ENCODE assay signal across 9 mouse cellular contexts in the genomic region with DNA sequence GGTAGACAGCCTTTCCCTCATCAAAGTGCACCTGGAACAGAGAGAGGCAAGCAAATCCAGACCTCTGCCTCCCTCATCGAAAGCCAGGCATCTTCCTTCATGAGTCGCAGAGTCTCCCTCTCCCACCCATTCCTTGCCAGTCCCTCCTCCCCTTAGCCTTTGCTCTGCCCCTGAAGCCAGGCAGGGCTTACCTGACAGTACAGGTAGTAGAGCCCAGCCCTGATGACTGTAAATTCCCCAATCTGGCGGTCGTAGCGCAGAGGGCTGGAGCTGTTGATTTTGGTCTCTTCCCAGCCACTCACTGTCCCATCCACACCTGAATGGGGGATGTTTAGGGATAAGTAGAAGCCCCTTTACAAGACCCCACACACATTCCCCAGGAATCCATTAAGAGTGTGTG. TPM values are rescaled to one million over a fixed set of nuclear protein-coding genes. Genes with fewer than 3 reads are reported as not detected.
DNase-seq lines count a peak whose midpoint lies in the region; ATAC-seq and TF ChIP-seq lines count a peak whose summit lies in the region.
"Had no signal": no experiment of that assay in that cellular context is flagged by ENCODE, and none has a peak within 500 bp of the region (broad histone marks: within the 10 kb centered on the region; RNA-seq: fewer than 3 reads in every experiment).

No protein-coding gene starts in this region.

- no peak for ATAC-seq in heart, embryonic 13.5 days (ENCODE audit: extremely low read depth, insufficient number of reproducible peaks, low FRiP score, low TSS enrichment)
- no peak for ATAC-seq in heart, embryonic 11.5 days (replicated peaks; ENCODE audit: insufficient number of reproducible peaks, low FRiP score, low TSS enrichment)
- ATAC-seq in lung, embryonic 14.5 days (ENCODE audit: insufficient read depth): no peak
- ATAC-seq in embryonic facial prominence, embryonic 15.5 days (ENCODE audit: insufficient number of reproducible peaks, low FRiP score, low TSS enrichment, low read depth): no peak
- ATAC-seq in liver, embryonic 13.5 days (ENCODE audit: low read depth): no peak

- intact Hi-C loops in left cerebral cortex, postnatal 4 days (cut with DNase I): no loop called here

- 56% methylated on average over 5 of the region's 5 CpGs for WGBS in heart, embryonic 13.5 days
- WGBS in heart, embryonic 11.5 days (ENCODE audit: insufficient replicate concordance): 44% methylated on average over 5 of the region's 5 CpGs
- WGBS in lung, embryonic 14.5 days: 48% methylated on average over 5 of the region's 5 CpGs
- 49% methylated on average over 5 of the region's 5 CpGs for WGBS in embryonic facial prominence, embryonic 15.5 days
- 66% methylated on average over 5 of the region's 5 CpGs for WGBS in liver, embryonic 13.5 days (ENCODE audit: insufficient replicate concordance)

- peaks cover 37% of the 10 kb centered on the region for H3K4me1 ChIP-seq in heart, embryonic 13.5 days
- H3K4me1 ChIP-seq in heart, embryonic 11.5 days (ENCODE audit: control insufficient read depth, insufficient read depth, low read length): 0 out of 2 replicates have a peak, but pooled peaks cover 5% of the 10 kb centered on the region
- peaks cover 12% of the 10 kb centered on the region for H3K4me1 ChIP-seq in lung, embryonic 14.5 days (ENCODE audit: insufficient read depth)
- H3K4me1 ChIP-seq in embryonic facial prominence, embryonic 15.5 days: peaks cover 47% of the 10 kb centered on the region
- H3K4me1 ChIP-seq in liver, embryonic 13.5 days (replicated peaks): peaks cover 36% of the 10 kb centered on the region

- DNase-seq in lung, embryonic 14.5 days: no peak
- no peak for DNase-seq in lung, adult 18-20 months
- DNase-seq in liver, embryonic 13.5 days: no peak
- no peak for DNase-seq in left cerebral cortex, postnatal 4 days
- DNase-seq in urinary bladder, postnatal 4 days (ENCODE audit: low spot score in 2 of 2): no peak
- DNase-seq: right cerebral cortex, postnatal 14 days had no signal

- H3K27me3 ChIP-seq in heart, embryonic 13.5 days (replicated peaks): no peaks in the 10 kb centered on the region
- H3K27me3 ChIP-seq in heart, embryonic 11.5 days (ENCODE audit: control insufficient read depth, insufficient read depth, low read length): no peaks in the 10 kb centered on the region; the same call in 1 of the 2 replicates
- no peaks in the 10 kb centered on the region for H3K27me3 ChIP-seq in lung, embryonic 14.5 days (ENCODE audit: insufficient read depth, low read length)
- H3K27me3 ChIP-seq in embryonic facial prominence, embryonic 15.5 days: no peaks in the 10 kb centered on the region
- H3K27me3 ChIP-seq in liver, embryonic 13.5 days: no peaks in the 10 kb centered on the region

- no peak for TF ChIP-seq CTCF in lung, embryonic 14.5 days (IDR thresholded peaks at IDR 0.05; ENCODE audit: low read depth)

- H3K4me2 ChIP-seq in heart, embryonic 13.5 days: no peak overlapping the region
- H3K4me2 ChIP-seq in heart, embryonic 11.5 days: no peak overlapping the region
- H3K4me2 ChIP-seq in lung, embryonic 14.5 days: peak overlapping the region; percentile 36; the same call in 1 of the 2 replicates
- H3K4me2 ChIP-seq in embryonic facial prominence, embryonic 15.5 days (replicated peaks): no peak overlapping the region
- H3K4me2 ChIP-seq in liver, embryonic 13.5 days: no peak overlapping the region

- peak overlapping the region; percentile 89; the same call in 1 of the 2 replicates for H3K27ac ChIP-seq in heart, embryonic 13.5 days (replicated peaks)
- no peak overlapping the region for H3K27ac ChIP-seq in heart, embryonic 11.5 days (ENCODE audit: low read depth, low read length)
- H3K27ac ChIP-seq in lung, embryonic 14.5 days (ENCODE audit: low read depth): peak overlapping the region; percentile 77; the same call in 1 of the 2 replicates
- peak overlapping the region; percentile 51; the same call in 1 of the 2 replicates for H3K27ac ChIP-seq in embryonic facial prominence, embryonic 15.5 days (replicated peaks)
- peak overlapping the region; percentile 21; the same call in 1 of the 2 replicates for H3K27ac ChIP-seq in liver, embryonic 13.5 days

- no peaks in the 10 kb centered on the region for H3K9me3 ChIP-seq in heart, embryonic 13.5 days
- H3K9me3 ChIP-seq in heart, embryonic 11.5 days (replicated peaks; ENCODE audit: control insufficient read depth, low read length): no peaks in the 10 kb centered on the region
- H3K9me3 ChIP-seq in lung, embryonic 14.5 days (ENCODE audit: low read depth, low read length): no peaks in the 10 kb centered on the region
- no peaks in the 10 kb centered on the region for H3K9me3 ChIP-seq in embryonic facial prominence, embryonic 15.5 days (replicated peaks)
- H3K9me3 ChIP-seq in liver, embryonic 13.5 days (replicated peaks): no peaks in the 10 kb centered on the region

- H3K36me3 ChIP-seq in heart, embryonic 13.5 days: no peaks in the 10 kb centered on the region
- H3K36me3 ChIP-seq in heart, embryonic 11.5 days (ENCODE audit: control insufficient read depth, insufficient read depth, low read length): no peaks in the 10 kb centered on the region
- no peaks in the 10 kb centered on the region for H3K36me3 ChIP-seq in lung, embryonic 14.5 days (ENCODE audit: insufficient read depth)
- H3K36me3 ChIP-seq in embryonic facial prominence, embryonic 15.5 days: no peaks in the 10 kb centered on the region
- H3K36me3 ChIP-seq in liver, embryonic 13.5 days: no peaks in the 10 kb centered on the region

- peak overlapping the region; percentile 69; the same call in 1 of the 2 replicates for H3K9ac ChIP-seq in heart, embryonic 13.5 days
- no peak overlapping the region for H3K9ac ChIP-seq in heart, embryonic 11.5 days (ENCODE audit: low read depth, low read length)
- H3K9ac ChIP-seq in lung, embryonic 14.5 days: peak overlapping the region; percentile 39; the same call in 1 of the 2 replicates
- no peak overlapping the region for H3K9ac ChIP-seq in embryonic facial prominence, embryonic 15.5 days
- no peak overlapping the region for H3K9ac ChIP-seq in liver, embryonic 13.5 days

- no peak overlapping the region for H3K4me3 ChIP-seq in heart, embryonic 13.5 days
- no peak overlapping the region for H3K4me3 ChIP-seq in heart, embryonic 11.5 days (ENCODE audit: low read depth, low read length)
- H3K4me3 ChIP-seq in lung, embryonic 14.5 days (ENCODE audit: low read depth, low read length): no peak overlapping the region
- no peak overlapping the region for H3K4me3 ChIP-seq in embryonic facial prominence, embryonic 15.5 days (replicated peaks)
- H3K4me3 ChIP-seq in liver, embryonic 13.5 days (replicated peaks): no peak overlapping the region

RNA-seq across cellular contexts. Expression of a gene that starts 1.5 kb away (rescaled TPM):
- polyA plus RNA-seq in heart, embryonic 13.5 days (2015; fragmentation: Nextera tagmentation; extraction: Ambion mirVana): 0.23 and 0.38 TPM in 2 replicates
- polyA plus RNA-seq in heart, embryonic 11.5 days (2014; fragmentation: Nextera tagmentation; extraction: Ambion mirVana): 0.24 TPM in 1 of 2 replicates, not detected in the other
- 0.64 and 0.93 TPM in 2 replicates for polyA plus RNA-seq in lung, embryonic 14.5 days (2014; fragmentation: Nextera tagmentation; extraction: Ambion mirVana)
- polyA plus RNA-seq in embryonic facial prominence, embryonic 15.5 days (2015; fragmentation: Nextera tagmentation; extraction: Ambion mirVana): 1.0 and 1.1 TPM in 2 replicates
- 0.10 TPM in 1 of 2 replicates, not detected in the other for polyA plus RNA-seq in liver, embryonic 13.5 days (2015; fragmentation: Nextera tagmentation; extraction: Ambion mirVana)
- total RNA-seq in left cerebral cortex, postnatal 4 days (2021): 1 to 10 TPM in 1 of 2 experiments, under 1 TPM in 1; 0.93 to 1.3 TPM

RNA-seq across cellular contexts. Expression of a gene that starts 5.2 kb away (rescaled TPM):
- 59.2 and 63.5 TPM in 2 replicates for polyA plus RNA-seq in heart, embryonic 13.5 days (2015; fragmentation: Nextera tagmentation; extraction: Ambion mirVana)
- 70.2 and 81.4 TPM in 2 replicates for polyA plus RNA-seq in heart, embryonic 11.5 days (2014; fragmentation: Nextera tagmentation; extraction: Ambion mirVana)
- 78.7 and 95.0 TPM in 2 replicates for polyA plus RNA-seq in lung, embryonic 14.5 days (2014; fragmentation: Nextera tagmentation; extraction: Ambion mirVana)
- polyA plus RNA-seq in embryonic facial prominence, embryonic 15.5 days (2015; fragmentation: Nextera tagmentation; extraction: Ambion mirVana): 83.7 and 90.5 TPM in 2 replicates
- polyA plus RNA-seq in liver, embryonic 13.5 days (2015; fragmentation: Nextera tagmentation; extraction: Ambion mirVana): 37.3 and 38.6 TPM in 2 replicates
- 100 to 1,000 TPM; 117 to 129 TPM for total RNA-seq in left cerebral cortex, postnatal 4 days (2021)

RNA-seq across cellular contexts. Expression of a gene that starts 8.6 kb away (rescaled TPM):
- 4.7 and 5.7 TPM in 2 replicates for polyA plus RNA-seq in heart, embryonic 13.5 days (2015; fragmentation: Nextera tagmentation; extraction: Ambion mirVana)
- 4.4 TPM in 2 replicates for polyA plus RNA-seq in heart, embryonic 11.5 days (2014; fragmentation: Nextera tagmentation; extraction: Ambion mirVana)
- polyA plus RNA-seq in lung, embryonic 14.5 days (2014; fragmentation: Nextera tagmentation; extraction: Ambion mirVana): 10.0 and 11.6 TPM in 2 replicates
- 11.9 and 13.3 TPM in 2 replicates for polyA plus RNA-seq in embryonic facial prominence, embryonic 15.5 days (2015; fragmentation: Nextera tagmentation; extraction: Ambion mirVana)
- polyA plus RNA-seq in liver, embryonic 13.5 days (2015; fragmentation: Nextera tagmentation; extraction: Ambion mirVana): 2.1 and 2.6 TPM in 2 replicates
- 1 to 10 TPM; 6.4 to 8.7 TPM for total RNA-seq in left cerebral cortex, postnatal 4 days (2021)

RNA-seq across cellular contexts. Expression of a gene that starts 8.8 kb away (rescaled TPM):
- 3.3 and 3.4 TPM in 2 replicates for polyA plus RNA-seq in heart, embryonic 13.5 days (2015; fragmentation: Nextera tagmentation; extraction: Ambion mirVana)
- 3.0 and 4.2 TPM in 2 replicates for polyA plus RNA-seq in heart, embryonic 11.5 days (2014; fragmentation: Nextera tagmentation; extraction: Ambion mirVana)
- 4.4 and 5.3 TPM in 2 replicates for polyA plus RNA-seq in lung, embryonic 14.5 days (2014; fragmentation: Nextera tagmentation; extraction: Ambion mirVana)
- polyA plus RNA-seq in embryonic facial prominence, embryonic 15.5 days (2015; fragmentation: Nextera tagmentation; extraction: Ambion mirVana): 4.0 and 6.0 TPM in 2 replicates
- polyA plus RNA-seq in liver, embryonic 13.5 days (2015; fragmentation: Nextera tagmentation; extraction: Ambion mirVana): 1.1 and 1.4 TPM in 2 replicates
- under 1 TPM; 0.30 to 0.97 TPM for total RNA-seq in left cerebral cortex, postnatal 4 days (2021)

RNA-seq across cellular contexts. Expression of a gene that starts 14.8 kb away (rescaled TPM):
- 372 and 373 TPM in 2 replicates for polyA plus RNA-seq in heart, embryonic 13.5 days (2015; fragmentation: Nextera tagmentation; extraction: Ambion mirVana)
- polyA plus RNA-seq in heart, embryonic 11.5 days (2014; fragmentation: Nextera tagmentation; extraction: Ambion mirVana): 530 and 592 TPM in 2 replicates
- 695 and 712 TPM in 2 replicates for polyA plus RNA-seq in lung, embryonic 14.5 days (2014; fragmentation: Nextera tagmentation; extraction: Ambion mirVana)
- polyA plus RNA-seq in embryonic facial prominence, embryonic 15.5 days (2015; fragmentation: Nextera tagmentation; extraction: Ambion mirVana): 447 and 512 TPM in 2 replicates
- 351 and 453 TPM in 2 replicates for polyA plus RNA-seq in liver, embryonic 13.5 days (2015; fragmentation: Nextera tagmentation; extraction: Ambion mirVana)
- total RNA-seq in left cerebral cortex, postnatal 4 days (2021): 100 to 1,000 TPM; 661 to 680 TPM

Comparison
In these comparisons a context has a peak if more than half of its experiments do, and no peak if none do; other contexts are left out.
1. H3K9ac ChIP-seq: peak in heart, embryonic 13.5 days (single experiment) and lung, embryonic 14.5 days (single experiment); none in heart, embryonic 11.5 days (single experiment), embryonic facial prominence, embryonic 15.5 days (single experiment) and liver, embryonic 13.5 days (single experiment).